Mouse (Mus musculus): Measurements from ENCODE around the gene Afmid. TPM values are rescaled to one million over a fixed set of nuclear protein-coding genes. Genes with fewer than 3 reads are reported as not detected.

Afmid gene
- 30.3 TPM for polyA plus RNA-seq (2017; shearing (Covaris generic))

DNA sequence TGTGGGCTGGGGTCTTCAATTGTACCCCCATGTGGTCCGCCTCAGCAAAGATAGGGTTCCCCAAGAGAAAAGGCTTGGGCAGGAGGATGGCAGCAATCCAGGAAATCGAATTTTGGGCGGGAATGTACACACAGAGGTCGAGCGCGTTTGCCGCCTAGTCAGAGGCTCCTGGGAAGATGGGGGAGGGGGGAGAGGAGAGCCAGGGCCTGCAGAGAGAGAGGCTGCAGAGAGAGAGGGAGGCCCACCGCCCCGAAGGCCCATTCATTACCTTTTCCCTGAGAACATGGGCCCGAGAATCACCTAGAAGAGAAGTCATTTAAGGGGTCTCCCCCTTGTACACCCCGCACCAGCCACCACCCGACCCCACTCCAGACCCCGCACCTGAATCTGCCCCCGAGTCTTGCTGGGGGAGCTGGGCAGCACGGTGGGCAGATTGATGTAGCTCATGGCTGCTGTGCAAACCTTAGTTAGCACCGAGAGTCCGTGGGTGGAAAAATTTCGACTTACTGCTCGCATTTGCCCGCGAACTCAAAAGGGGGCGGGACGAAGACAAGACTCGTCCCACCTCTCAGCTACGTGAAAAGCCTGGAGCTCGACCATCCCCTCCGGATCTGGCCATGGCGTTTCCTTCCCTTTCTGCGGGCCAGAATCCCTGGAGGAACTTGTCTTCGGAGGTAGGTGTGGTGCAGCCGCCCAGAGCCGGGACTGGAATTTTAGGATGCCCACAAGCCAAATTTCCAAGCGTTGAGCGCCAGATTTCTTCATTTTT lies at the start of gene Afmid, which contains the start of gene Tk1:
Gene Afmid (plus strand): TSS at position 592 of the 769 bp plus-strand sequence.
Gene Tk1 (minus strand): TSS at position 760 of the 769 bp plus-strand sequence.

DNA sequence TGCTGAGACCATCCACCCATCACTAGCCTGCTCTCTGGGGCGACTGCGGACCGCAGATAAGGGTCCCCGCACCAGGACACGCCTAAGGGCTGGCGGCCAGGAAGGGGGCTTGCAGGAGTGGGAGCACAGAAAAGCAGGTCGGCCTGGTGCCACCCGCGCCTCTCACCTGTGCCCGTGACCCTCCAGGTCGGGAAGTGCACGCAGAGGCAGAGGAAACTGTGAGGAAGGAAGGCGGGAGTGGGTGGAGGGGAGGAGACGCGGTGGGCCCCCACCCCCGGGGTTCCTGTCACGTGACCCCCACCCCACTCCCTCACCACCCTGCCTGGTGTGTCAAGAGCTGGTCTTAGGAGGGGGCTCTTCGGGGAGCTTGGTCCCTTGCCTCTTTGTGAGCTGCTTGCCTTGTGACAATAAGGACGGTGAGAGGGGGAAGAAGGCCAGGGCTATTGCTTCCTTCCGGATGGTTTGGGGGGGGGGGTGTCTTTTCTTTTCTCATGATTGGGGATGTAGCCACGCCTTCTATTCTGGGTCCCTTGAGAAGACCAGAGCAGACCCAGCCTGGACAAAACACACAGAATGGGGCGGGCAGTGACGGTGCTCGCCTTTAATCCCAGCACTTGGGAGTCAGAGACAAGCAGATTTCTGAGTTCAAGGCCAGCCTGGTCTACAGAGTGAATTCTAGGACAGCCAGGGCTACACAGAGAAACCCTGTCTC lies 43.6 kb upstream of the Afmid start, which contains the start of the genes Tmc8 and Tmc6:
Gene Tmc8 (plus strand): TSS at position 84 of the 712 bp plus-strand sequence.
Gene Tmc6 (minus strand): TSS at position 206 of the 712 bp plus-strand sequence.

DNA sequence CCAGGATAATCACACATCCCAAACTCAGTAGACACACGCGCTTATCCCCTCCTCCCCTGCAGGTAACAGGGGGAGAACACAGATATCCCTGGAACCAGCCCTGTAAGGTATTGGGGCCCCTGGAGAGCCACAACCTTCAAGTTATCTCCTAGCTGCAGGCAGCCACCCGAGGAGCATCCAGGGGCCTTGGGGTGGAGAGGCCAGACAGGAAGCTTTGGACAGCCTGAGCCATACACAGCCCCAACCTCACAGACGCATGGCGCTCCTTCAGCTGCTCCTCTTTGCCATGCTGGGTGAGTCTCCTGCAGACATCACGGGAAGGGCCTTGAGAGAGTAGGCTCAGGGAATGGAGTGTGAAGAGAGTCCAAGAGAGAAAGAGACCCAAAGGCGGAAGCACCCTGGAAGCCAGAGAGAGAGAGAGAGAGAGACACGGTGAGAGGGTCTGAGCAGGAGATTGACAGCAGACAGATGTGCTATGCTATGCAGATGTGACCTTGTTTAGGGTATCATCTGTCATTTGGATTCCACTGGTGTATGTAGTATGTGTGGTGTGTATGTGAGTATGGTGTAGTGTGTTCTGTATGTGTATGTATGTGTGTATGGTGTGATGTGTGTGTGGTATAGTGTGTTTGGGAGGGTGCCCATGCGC lies 28.1 kb upstream of the Afmid start, which contains the start of gene 6030468B19Rik:
Gene 6030468B19Rik (plus strand): TSS at position 150 of the 649 bp plus-strand sequence.

DNA sequence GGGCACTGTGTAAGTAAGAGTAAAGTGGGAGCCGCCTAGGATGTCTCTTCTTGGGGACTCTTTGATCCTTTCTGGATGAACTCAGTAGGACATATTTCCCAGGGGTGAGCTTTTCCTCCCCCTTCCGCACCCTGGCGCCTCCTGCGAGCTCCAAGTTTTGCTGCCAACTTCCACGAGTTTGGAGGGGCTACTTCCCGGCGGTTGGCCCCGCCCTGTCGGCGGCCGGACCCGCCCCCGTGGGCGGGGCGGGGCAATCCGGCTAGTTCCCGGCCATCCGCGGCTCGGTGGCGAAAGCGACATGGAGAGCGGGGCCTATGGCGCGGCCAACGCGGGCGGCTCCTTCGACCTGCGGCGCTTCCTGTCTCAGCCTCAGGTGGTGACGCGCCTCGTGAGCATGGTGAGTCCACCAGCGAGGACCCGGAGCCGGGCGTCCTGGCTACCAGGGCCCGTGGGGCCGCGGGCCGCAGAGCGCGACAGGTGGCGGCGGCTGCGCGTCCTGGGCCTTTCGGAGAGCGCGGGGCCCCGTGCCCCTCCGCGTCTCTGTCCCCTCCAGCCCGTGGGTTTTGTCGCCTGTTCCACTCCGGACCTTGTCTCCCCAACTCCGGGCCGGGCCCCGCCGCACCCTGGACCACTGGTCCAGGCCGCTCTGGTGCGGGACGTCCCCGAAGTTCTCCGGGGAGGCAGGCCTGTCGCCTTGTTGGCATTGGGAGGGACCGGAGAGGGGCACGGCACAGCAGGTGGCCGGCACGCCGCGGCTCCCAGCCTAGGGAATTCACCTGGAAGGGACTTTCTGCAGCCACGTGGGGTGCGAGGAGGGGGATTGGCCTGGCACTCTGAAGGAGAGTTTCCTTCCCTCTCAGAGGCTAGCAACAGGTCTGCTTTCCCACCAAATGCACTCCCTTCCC lies 16.1 kb upstream of the Afmid start, which contains the start of the genes Gm20708 and Syngr2:
Gene Gm20708 (plus strand): TSS at position 262 of the 905 bp plus-strand sequence.
Gene Syngr2 (plus strand): TSS at position 262 of the 905 bp plus-strand sequence.

DNA sequence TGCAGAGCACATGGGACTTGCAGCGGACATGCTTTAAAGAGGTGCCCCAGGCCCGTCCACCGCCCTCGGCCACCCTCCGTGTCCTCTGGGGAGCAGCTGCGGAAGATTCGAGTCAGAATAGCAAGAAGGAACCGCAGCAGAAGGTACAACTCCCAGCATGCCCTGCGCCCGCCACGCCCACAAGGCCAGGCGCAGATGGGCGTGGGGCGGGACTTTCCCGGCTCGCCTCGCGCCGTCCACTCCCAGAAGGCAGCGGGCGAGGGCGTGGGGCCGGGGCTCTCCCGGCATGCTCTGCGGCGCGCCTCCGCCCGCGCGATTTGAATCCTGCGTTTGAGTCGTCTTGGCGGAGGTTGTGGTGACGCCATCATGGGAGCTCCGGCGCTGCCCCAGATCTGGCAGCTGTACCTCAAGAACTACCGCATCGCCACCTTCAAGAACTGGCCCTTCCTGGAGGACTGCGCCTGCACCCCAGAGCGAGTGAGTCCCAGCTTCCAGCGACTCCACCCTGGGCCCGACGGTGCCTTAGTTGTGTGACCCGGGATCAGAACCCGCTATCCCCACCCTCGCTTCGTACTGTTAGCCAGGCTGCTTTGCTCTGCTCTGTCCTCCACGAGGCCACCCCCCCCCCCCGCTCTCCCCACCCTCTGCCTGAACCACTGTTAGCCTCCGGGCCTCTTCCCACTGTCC lies 23.4 kb downstream of the Afmid start, which contains the start of gene Birc5:
Gene Birc5 (plus strand): TSS at position 267 of the 687 bp plus-strand sequence.

DNA sequence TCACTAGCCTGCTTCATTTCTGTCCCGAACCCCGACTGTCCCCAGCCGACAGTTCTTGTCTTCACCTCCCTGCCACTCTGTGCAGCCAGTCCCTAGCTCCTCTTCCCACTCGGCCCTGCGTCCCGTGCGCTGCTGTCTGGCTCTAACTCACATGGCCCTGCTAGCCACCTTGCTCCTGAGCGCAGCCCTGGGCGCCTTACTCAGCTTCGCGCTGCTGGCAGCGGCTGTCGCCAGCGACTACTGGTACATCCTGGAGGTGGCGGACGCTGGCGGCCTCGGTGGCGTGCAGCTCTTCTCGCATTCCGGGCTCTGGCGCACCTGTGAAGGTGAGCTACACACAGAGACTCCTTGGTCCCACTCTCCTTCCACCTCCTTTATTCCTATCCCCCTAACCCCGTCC lies 34.9 kb downstream of the Afmid start, which contains the start of gene Tmem235:
Gene Tmem235 (plus strand): TSS at position 152 of the 400 bp plus-strand sequence.

DNA sequence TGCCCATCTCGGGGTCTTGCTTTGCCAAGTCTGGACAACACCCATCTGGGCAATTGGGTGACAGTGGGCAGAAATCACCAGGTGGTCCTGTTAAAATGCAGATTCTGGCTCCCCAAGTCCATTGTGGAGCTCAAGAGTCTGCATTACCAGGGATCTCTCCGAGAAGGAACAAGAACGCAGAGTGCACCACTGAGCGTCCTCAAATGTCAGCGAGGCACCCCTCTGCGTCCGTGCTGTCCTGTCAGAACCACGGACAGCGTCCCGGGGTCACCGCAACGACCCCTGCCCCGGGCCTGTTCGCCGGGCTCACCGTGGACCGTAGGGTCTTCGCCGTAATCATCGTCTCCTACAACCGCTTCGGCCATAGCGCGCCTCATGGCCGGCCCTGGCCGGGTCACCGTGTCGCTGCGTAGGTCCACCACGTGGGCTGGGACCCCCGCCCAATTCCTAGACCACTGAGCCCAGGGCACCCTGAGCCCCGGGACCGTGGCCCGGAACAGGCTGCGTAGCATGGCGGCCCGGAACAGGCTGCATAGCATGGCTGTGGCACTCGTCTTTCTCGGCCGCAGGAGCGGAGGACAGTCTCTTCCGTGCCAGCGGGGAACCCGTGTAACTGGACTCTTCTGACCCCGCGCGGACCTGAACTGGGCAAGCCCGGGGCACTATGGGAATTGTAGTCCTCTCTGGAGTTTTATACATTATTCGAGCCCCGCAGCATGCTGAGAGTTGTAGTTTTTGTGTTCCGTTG lies 47.3 kb downstream of the Afmid start, which contains the start of gene Tha1:
Gene Tha1 (minus strand): TSS at position 621 of the 748 bp plus-strand sequence.

Other genes starting within 250 kb of the Afmid start
- 9.7 TPM for gene Tnrc6c, start 171.6 kb upstream of the Afmid start, polyA plus RNA-seq (2017; shearing (Covaris generic))
- gene Tmc8, start 43.8 kb upstream of the Afmid start, polyA plus RNA-seq (2017; shearing (Covaris generic)), result 143 TPM
- 166 TPM for gene Tmc6, start 43.7 kb upstream of the Afmid start, polyA plus RNA-seq (2017; shearing (Covaris generic))
- 0.68 TPM for gene 6030468B19Rik, start 28.3 kb upstream of the Afmid start, polyA plus RNA-seq (2017; shearing (Covaris generic))
- gene Gm20708, start 16.3 kb upstream of the Afmid start, polyA plus RNA-seq (2017; shearing (Covaris generic)), result 5.6 TPM
- 177 TPM for gene Syngr2, start 16.3 kb upstream of the Afmid start, polyA plus RNA-seq (2017; shearing (Covaris generic))
- gene Tk1, start 168 bp downstream of the Afmid start, polyA plus RNA-seq (2017; shearing (Covaris generic)), result 34.4 TPM
- 16.9 TPM for gene Birc5, start 23.3 kb downstream of the Afmid start, polyA plus RNA-seq (2017; shearing (Covaris generic))
- gene Tmem235, start 34.8 kb downstream of the Afmid start, polyA plus RNA-seq (2017; shearing (Covaris generic)), result not detected
- 20.7 TPM for gene Tha1, start 47.6 kb downstream of the Afmid start, polyA plus RNA-seq (2017; shearing (Covaris generic))
- 51.2 TPM for gene Socs3, start 144.1 kb downstream of the Afmid start, polyA plus RNA-seq (2017; shearing (Covaris generic))
- 40.3 TPM for gene Pgs1, start 160.4 kb downstream of the Afmid start, polyA plus RNA-seq (2017; shearing (Covaris generic))